Mouse (Mus musculus) left cerebral cortex, adult 2 months (tissue): ENCODE results near the gene Erf. TPM values are rescaled to one million over a fixed set of nuclear protein-coding genes. Genes with fewer than 3 reads are reported as not detected.

Experiments
- DNase-seq, 2 experiments: peaks; one replicate each; pipeline ENCODE4 v3.0.0; 2021 to 2022; ENCODE audit warnings: low spot score in 2 of 2, mixed read lengths in 1 of 2; ENCODE audit errors: extremely low spot score in 1 of 2
- H3K27ac ChIP-seq: fragments of 200-600 bp; 2 replicates; pipeline ENCODE4 v1.8.1; 2022
- H3K4me3 ChIP-seq: fragments of 200-600 bp; 2 replicates; pipeline ENCODE4 v1.8.1; 2022
- CTCF ChIP-seq: fragments of 200-600 bp; IDR thresholded peaks from 2 replicates; pipeline ENCODE4 v1.8.1; 2022; ENCODE audit warnings: antibody characterized with exemption, mild to moderate bottlenecking, moderate library complexity
- intact Hi-C: fragments of 180-260 bp; cut with DNase I; formaldehyde crosslinking; loops from one replicate; pipeline ENCODE4 v1.15.1; 2025
- total RNA-seq, 2 experiments: library from RNA; stranded (reverse); gene quantifications; 2 replicates each; pipeline ENCODE4 v1.2.3; 2021

Gene Erf
- total RNA-seq, 2 experiments from 2014 or later: 61.5 to 68.2 TPM

DNA sequence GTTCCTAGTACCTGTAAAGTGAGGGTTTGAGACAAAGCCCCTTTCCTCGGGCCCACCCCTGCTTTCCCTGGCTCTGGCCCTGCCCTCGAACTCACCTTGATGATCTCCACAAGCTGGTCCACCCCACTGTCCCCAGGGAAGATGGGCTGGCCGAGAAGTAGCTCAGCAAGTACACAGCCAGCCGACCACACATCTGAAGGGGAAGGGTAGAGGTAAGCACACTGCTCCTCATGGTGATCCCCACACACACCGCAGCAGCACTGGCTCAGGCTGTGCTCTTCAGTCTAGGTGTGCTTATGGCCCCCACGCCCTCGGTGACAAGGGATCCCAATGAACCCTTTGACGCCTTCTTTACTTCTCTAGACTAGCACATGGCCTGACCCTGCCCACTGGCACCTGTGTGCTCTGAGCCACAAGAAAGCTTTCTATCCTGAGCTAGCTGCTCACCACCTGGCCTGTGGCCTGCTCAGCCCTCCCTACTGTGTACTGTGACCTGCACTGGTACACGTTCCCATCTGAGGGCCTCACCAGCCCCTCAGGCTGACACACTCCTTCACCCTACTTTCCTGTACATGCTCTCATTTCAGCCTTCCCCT is 19.8 kb downstream of the Erf start:
- Histone ChIP-seq H3K27ac (no peak overlapping the region), H3K4me3 (no peak overlapping the region)
- no peak for DNase-seq
- intact Hi-C loops: no loop called here
- no peak for TF ChIP-seq CTCF

DNA sequence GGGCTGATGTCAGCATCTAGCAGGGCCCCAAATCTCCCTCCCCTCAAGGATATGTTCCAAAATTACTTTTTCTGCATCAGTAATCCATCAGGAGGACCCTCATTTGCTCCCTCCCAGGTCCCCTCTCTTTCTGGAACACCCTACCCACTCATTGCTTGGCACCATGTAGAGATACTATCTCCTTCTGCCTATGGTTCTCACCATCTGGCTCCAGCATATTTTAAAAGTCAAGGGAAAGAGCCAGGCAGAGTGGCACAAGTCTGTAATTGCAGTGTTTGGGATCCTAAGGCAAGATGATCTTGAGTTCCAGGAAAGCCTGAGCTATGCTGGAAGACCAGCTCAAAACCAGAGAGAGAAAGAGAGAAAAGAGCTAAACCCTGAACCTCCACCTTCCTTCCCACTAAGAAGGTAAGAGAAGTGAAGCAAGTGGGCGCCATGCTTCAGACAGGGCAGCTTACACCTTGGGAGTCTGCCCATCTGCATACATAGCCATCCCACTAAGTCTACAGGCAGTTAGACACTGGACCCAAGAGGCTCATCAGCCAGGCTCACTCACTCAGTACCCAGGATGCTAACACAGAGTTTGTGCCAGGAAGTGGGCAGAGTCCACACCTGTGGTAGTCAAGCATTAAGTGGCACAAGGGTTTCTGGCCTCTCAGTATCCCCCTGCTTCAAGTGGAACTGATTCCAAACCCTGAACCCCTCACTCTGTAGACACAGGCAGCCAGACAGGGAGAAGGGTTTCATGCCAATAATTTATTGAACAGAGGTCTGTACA is 22.8 kb downstream of the Erf start:
- no peak for DNase-seq
- Histone ChIP-seq H3K4me3 (no peak overlapping the region), H3K27ac (peak overlapping the region; percentile 5; the same call in 1 of the 2 replicates)
- intact Hi-C loops: no loop called here
- TF ChIP-seq CTCF: no peak

DNA sequence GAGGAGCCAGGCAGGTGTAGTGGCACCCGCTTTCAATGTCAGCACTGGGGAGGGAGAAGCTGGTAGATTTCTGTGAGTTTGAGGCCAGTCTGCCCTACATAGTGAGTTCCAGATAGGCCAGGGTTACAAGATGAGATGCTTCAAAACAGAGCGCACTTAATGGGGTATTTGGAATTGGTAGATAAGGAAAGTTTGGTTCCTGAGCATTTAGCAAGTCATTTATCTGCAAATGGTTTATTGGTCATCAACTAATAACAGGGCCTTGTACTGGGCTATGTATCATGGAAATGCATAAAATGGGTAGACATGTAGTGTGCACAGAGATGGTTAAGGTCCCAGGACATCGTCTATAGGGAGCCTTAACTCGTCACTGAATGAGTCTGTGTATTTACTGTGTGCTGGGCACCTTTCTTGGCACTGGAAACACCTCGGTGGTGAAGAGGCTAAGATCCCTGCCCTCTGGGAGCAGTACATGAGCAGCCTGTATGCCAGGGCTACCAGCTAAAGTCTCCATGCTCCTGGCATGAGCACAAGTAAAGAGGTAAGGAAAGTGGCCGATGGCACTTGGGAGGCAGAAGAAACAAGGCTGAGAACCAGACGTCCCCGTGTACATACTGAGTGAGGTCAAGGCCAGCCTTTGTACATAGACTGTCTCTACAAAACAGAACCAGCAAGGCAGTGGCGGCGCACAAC is 28.1 kb downstream of the Erf start:
- H3K27ac ChIP-seq: no peak overlapping the region
- no peak for TF ChIP-seq CTCF
- intact Hi-C loops: no loop called here
- DNase-seq: no peak
- H3K4me3 ChIP-seq: peak overlapping the region; percentile 73; the same call in 1 of the 2 replicates

DNA sequence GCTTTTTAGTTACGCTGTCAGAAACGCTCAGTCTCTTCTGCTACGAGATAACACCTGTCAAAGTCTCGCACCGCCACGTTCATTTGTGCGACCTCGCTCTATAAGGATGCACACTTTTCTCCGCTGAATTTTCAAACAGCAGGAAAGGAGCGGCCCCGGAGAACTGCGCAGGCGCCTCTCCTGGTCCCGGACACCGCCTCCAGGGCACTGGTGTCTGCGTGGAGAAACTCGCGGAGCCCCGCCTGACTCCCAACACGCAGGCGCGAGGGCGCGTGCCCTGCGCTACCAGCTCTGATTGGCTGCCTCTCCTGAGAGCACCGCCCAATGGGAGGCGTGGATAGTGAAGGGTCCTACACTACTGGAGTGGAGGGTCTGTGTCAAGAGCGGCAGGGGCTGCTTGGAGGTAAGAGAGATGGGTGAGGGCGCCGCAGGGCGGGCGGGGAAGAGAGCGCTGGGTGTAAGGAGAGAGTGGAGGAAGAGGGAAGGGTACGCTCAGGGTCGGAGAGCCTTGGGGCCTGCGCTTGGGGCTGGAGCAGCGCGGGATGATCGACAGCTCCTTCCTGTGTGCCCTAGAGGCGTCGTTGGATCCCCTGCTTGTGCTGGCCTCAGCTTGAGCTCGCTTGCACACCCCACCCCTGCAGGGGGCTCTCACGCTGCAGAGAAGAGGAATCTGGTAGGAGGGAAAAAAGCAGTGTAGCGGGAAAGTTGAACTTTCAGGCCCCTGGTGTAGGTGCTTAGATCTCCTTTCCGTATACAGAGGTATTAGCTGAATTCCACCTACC is 29.3 kb downstream of the Erf start, which contains the start of gene Zfp526:
TSS of gene Zfp526 (plus strand) at position 324 of the 782 bp plus-strand sequence.
- H3K27ac ChIP-seq: peak within 1 kb of the TSS; percentile 65; the same call in 1 of the 2 replicates
- intact Hi-C loops: no loop called here
- H3K4me3 ChIP-seq: peak within 1 kb of the TSS; percentile 73
- TF ChIP-seq CTCF: peak; percentile 3
- DNase-seq: peak; percentile 96 to 99

DNA sequence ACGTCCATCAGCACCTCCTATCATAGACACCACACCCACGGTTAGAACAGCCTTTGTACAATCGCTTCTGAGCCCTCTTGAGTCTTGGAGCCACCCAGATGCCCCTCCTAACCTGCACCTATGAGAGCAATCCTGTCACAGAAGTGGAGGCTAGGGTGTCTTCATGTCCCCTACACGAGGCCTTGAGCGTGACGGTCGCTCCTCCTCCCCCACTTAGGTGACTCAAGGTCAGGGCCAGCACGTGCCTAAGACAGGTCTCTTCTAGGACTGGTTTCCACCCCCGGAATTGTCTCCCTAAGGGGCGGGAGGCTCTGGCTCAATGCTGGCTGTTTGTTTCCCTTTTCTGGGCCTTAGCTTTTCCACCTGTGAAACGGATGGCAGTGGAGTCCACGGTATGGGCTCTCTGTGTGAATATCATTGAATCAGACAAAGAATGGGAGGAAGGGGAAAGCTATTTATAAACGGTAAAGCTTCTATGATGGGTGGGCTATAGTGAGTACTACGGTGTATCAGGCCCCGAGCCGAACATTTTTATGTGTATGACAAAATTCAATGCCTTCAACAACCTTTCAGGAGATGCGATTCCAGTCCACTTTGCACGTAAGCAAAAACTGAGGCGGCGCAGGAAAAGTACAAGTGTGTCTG is 30.0 kb downstream of the Erf start, which contains the start of gene Dedd2:
TSS of gene Dedd2 (minus strand) at position 159 of the 645 bp plus-strand sequence.
- peak within 1 kb of the TSS; percentile 86 for H3K27ac ChIP-seq
- intact Hi-C loops: no loop called here
- DNase-seq: no peak
- peak within 1 kb of the TSS; percentile 73 for H3K4me3 ChIP-seq
- TF ChIP-seq CTCF: no peak

DNA sequence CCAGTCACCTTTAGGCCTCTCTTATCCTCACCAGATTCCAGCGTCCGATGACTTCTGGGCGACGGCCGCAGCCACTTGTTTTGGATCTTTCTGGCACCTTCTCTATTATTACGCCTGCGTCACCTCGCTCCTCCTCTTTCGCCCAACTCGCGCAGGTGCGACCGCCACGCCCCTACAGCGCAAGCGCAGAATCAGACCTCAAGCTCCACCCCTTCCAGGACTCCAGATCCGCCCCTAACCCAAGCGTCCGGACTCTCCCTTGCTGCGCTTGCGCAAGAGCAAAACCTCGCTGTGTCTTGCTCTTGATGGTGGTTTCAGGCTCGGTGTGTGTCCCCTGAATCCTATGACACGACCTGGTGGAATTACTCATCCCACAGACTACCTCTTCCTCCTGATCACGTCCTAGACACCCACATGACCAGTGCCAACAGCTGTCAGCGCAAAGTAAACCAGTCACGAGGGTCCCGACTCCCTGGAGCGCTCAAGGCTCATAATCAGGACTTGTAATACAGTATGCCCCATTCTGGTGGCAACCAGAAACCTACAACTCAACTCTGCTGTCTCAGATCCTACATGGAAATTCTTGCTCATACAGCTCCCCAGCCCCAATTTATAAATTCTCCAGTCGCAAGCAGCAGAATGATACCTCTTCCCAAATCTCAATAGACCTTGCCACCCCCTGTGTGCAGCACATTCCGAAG is 30.7 kb downstream of the Erf start:
- intact Hi-C loops: no loop called here
- peak overlapping the region; percentile 70 for H3K4me3 ChIP-seq
- peak overlapping the region; percentile 86 for H3K27ac ChIP-seq
- peak; percentile 94 for DNase-seq
- TF ChIP-seq CTCF: no peak

DNA sequence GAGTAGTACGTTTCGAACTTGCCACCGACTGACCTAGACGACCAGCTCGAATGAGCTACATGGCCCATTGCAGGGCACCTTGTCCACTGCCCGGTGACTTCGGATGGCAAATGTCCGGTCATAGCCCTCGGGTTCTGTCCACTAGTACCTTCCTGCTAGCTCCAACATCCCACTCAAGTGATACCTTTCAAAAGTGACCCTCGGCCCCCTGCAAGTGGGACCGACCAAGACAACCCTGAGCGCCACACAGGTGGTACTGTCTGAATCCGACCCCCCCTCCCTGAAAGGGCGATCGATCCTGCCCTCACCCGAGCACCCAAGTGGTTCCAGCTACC is 31.2 kb downstream of the Erf start:
- intact Hi-C loops: no loop called here
- no peak for DNase-seq
- Histone ChIP-seq H3K4me3 (peak overlapping the region; percentile 70), H3K27ac (peak overlapping the region; percentile 86)
- no peak for TF ChIP-seq CTCF

DNA sequence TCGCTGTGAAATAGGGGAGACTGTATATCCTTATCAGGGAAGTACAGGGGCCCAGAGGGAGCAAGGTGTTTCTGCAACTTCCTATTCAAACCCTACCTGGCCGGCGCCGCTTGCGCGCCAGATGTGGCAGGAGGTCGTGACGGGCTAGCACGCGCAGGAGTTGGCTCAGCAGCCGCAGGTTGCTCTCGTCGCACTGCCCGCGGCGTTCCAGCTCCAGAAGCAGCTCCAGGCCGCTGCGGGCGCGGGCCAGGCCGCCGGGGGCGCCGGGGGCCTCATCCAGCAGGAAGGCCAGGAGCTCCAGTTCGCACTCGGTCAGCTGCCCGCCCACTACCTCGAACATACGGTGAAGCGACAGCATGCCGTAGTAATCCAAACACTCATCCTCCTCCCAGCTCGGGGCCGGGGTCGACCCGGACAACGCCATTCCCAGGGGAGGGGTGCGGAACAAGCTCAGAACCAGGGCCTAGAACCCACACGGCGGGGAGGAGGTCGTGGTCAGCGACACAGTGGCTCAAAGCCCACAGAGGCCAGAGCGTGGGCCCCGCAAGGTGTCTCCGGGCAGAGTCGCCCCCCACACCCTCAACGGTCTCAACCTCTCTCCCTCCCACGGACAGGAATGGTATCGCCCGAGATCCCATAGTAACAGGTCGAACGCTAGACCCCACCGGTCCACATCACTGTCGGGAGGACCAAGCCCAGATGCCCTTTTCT is 31.7 kb downstream of the Erf start:
- peak overlapping the region; percentile 70 for H3K4me3 ChIP-seq
- intact Hi-C loops: no loop called here
- peak overlapping the region; percentile 86 for H3K27ac ChIP-seq
- peak; percentile 38 to 40 for DNase-seq
- TF ChIP-seq CTCF: no peak; the same call in 1 of the 2 replicates

DNA sequence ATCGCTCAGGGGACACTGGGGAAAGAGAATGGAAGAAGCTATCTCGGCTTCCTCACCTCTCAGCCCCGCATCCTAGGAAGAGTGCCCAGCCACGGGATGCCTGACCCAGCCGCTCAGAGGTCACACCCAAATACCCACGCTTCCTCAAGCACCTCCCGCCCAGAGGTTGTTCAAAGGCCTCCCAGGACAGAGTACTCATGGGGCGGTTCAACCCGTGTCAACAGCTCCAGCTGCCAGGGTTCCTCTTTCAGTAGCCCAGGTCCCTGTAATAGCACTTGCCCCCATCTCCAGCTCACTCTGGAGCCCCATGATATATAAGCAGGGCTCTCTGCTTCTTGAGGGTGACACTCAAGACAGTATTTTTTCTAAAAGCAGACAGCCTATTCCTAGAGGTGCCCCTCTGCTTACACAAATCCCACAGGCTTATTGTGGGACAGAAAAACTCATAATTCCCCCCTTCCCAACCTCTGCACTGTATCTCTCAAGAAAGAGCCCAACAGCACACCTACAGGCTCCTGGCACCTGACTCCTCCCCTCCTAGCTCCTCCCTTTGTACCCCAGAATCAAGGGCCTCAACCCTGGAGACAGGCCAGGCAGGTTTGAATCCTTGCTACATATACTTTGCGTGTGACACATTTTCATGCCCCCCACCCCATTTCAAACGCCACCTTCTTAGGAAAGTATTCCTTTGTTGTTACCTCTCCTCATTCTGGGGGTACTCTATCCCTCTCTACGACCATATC is 32.7 kb downstream of the Erf start:
- no peak overlapping the region for H3K27ac ChIP-seq
- no peak overlapping the region; the same call in 1 of the 2 replicates for H3K4me3 ChIP-seq
- no peak for DNase-seq
- TF ChIP-seq CTCF: no peak
- intact Hi-C loops: no loop called here
